Mouse (Mus musculus) liver, embryonic 14.5 days (tissue): Measurements from ENCODE around the gene Gm28051. TPM values are rescaled to one million over a fixed set of nuclear protein-coding genes. Genes with fewer than 3 reads are reported as not detected.

Source experiments
- ATAC-seq: fragments of 200-750 bp; cut with Nextera tagmentation; 2 replicates; pipeline ENCODE4 v1.8.0; 2017; ENCODE audit warnings: moderate number of reproducible peaks, mild to moderate bottlenecking, moderate library complexity; ENCODE audit not compliant: insufficient read depth
- DNase-seq, 3 experiments: peaks; one replicate each; pipeline ENCODE4 v3.0.0-alpha.2; 2012 to 2013; ENCODE audit warnings: low read depth in 3 of 3, low spot score in 3 of 3
- H3K27ac ChIP-seq: fragments of 300-500 bp; sonication (generic); 2 replicates; pipeline ENCODE4 v1.5.1; 2014; ENCODE audit warnings: moderate library complexity, mild to moderate bottlenecking, control low read depth, inconsistent platforms
- H3K27me3 ChIP-seq: fragments of 300-500 bp; sonication (generic); 2 replicates; pipeline ENCODE4 v1.6.1; 2014; ENCODE audit warnings: mild to moderate bottlenecking, low read length, moderate library complexity; ENCODE audit not compliant: control insufficient read depth, insufficient read depth
- H3K36me3 ChIP-seq: fragments of 300-500 bp; sonication (generic); replicated peaks from 2 replicates; pipeline ENCODE4 v1.6.1; 2014; ENCODE audit warnings: low read depth; ENCODE audit not compliant: control insufficient read depth, insufficient read depth
- H3K4me1 ChIP-seq, 2 experiments: fragments of 200-500 bp in 1 of 2; fragments of 300-500 bp in 1 of 2; sonication (generic) in 1 of 2; replicated peaks; 2 replicates each; pipeline ENCODE4 v1.6.1; 2012 to 2014; ENCODE audit warnings: antibody characterized with exemption in 1 of 2, inconsistent platforms in 1 of 2, low read length in 1 of 2; ENCODE audit not compliant: control insufficient read depth in 2 of 2, insufficient read depth in 2 of 2
- H3K4me2 ChIP-seq: fragments of 300-500 bp; sonication (generic); 2 replicates; pipeline ENCODE4 v1.6.1; 2014; ENCODE audit warnings: low read depth, mild to moderate bottlenecking, control low read depth, moderate library complexity
- H3K4me3 ChIP-seq, 2 experiments: fragments of 200-500 bp in 1 of 2; fragments of 300-500 bp in 1 of 2; sonication (generic) in 1 of 2; 2 replicates each; pipeline ENCODE4 v1.5.1; 2012 to 2014; ENCODE audit warnings: low read depth in 2 of 2, low read length in 2 of 2, mild to moderate bottlenecking in 2 of 2, control low read depth in 1 of 2, inconsistent platforms in 1 of 2, moderate library complexity in 1 of 2; ENCODE audit not compliant: insufficient read depth in 1 of 2
- H3K9ac ChIP-seq: fragments of 300-500 bp; sonication (generic); replicated peaks from 2 replicates; pipeline ENCODE4 v1.6.1; 2014; ENCODE audit warnings: mild to moderate bottlenecking, control low read depth, moderate library complexity
- H3K9me3 ChIP-seq: fragments of 300-500 bp; sonication (generic); 2 replicates; pipeline ENCODE4 v1.6.1; 2016; ENCODE audit warnings: low read length, mixed read lengths; ENCODE audit not compliant: control insufficient read depth
- CTCF ChIP-seq: IDR thresholded peaks from 2 replicates; pipeline ENCODE4 v1.5.1; 2016; ENCODE audit warnings: antibody characterized with exemption, low read depth, control low read depth
- EP300 ChIP-seq: IDR thresholded peaks from 2 replicates; pipeline ENCODE4 v1.6.1; 2016; ENCODE audit warnings: antibody characterized with exemption, low read depth
- WGBS: fragments of 180-500 bp; shearing (Covaris S2); extraction: QIAGEN DNeasy Blood & Tissue Kit; methylation state at CpG from one replicate; pipeline ENCODE4 v1.1.7; 2014; ENCODE audit not compliant: insufficient replicate concordance; 5-methylcytosine and 5-hydroxymethylcytosine counted together
- polyA plus RNA-seq, 2 experiments: library from polyadenylated mRNA; depleted of rRNA in 1 of 2; stranded (reverse) in 1 of 2; unstranded in 1 of 2; fragments of >200 nt; fragmentation: Nextera tagmentation in 1 of 2; extraction: Ambion mirVana in 1 of 2; gene quantifications; 2 replicates each; pipeline versions ENCODE4 v1.2.1 to v1.2.3; 2012 to 2014

The Gm28051 gene
- polyA plus RNA-seq, 2 experiments: not detected

DNA sequence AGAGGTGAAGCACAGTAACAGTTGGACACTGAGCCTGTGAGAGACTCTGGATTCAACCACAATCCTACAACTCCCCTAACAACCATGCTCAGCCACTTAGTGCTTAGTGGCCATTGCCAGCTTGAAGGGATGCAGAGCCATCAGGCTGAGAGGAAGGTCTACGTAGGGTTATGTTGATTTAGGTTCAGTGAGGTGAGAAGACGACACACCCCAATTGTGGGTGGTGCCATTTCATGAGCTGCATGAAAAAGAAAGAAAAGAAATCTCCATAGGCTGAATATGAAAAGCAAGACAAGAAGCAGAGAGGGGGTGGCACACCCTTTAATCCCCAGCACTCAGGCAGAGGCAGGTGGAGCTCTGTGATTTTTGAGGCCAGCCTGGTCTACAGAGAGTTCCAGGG lies 43.4 kb downstream of the Gm28051 start:
- no peak for TF ChIP-seq EP300
- no peak for TF ChIP-seq CTCF
- Histone ChIP-seq H3K4me3 (no peak overlapping the region), H3K36me3 (no peaks in the 10 kb centered on the region), H3K4me1 (0 out of 4 replicates have a peak, but pooled peaks cover 0 to 2% of the 10 kb centered on the region in 2 experiments), H3K27ac (no peak overlapping the region), H3K27me3 (no peaks in the 10 kb centered on the region), H3K4me2 (no peak overlapping the region), H3K9me3 (no peaks in the 10 kb centered on the region), H3K9ac (no peak overlapping the region)
- WGBS: 50% methylated on average over 2 of the region's 2 CpGs
- DNase-seq: no peak
- no peak for ATAC-seq

DNA sequence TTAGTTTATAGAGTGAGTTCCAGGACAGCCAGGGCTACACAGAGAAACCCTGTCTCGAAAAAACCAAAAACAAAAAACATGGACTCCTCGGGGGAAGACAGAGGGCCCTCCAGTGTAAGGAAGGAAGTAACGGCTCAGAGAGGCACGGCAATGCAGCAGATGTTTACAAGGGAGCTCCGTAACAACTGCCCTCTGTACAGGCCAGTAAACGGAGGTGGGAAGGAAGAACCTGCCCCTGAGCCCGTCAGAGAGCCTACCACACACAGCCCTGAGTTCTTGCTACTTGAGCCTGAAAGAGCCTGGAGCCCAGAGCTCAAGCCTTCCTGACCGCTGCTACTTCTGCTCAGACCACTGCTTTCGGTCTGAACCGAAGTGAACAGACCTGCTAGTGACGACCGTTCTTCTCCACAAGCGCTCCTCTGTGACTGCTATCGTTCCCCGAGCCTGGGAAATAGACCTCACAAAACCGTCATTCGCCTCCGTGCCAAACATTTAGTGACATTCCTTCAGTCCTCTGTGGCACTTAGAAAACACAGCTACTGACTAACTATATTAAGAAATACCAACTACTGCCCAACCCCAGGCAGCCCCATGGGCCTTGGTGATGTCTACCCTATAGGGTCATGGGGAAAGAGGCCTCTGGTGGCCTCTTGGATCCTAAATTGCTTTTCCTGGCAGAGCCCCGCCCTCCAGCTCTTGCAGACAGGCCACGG lies 44.3 kb downstream of the Gm28051 start:
- H3K27ac ChIP-seq: no peak overlapping the region
- H3K4me1 ChIP-seq: 0 out of 4 replicates have a peak, but pooled peaks cover 0 to 2% of the 10 kb centered on the region in 2 experiments
- no peak overlapping the region for H3K4me3 ChIP-seq
- no peaks in the 10 kb centered on the region for H3K9me3 ChIP-seq
- no peak for ATAC-seq
- H3K4me2 ChIP-seq: no peak overlapping the region
- no peak overlapping the region for H3K9ac ChIP-seq
- TF ChIP-seq EP300 (no peak), CTCF (no peak)
- H3K36me3 ChIP-seq: no peaks in the 10 kb centered on the region
- DNase-seq: no peak
- no peaks in the 10 kb centered on the region; the same call in 1 of the 2 replicates for H3K27me3 ChIP-seq
- 47% methylated on average over 20 of the region's 20 CpGs for WGBS

DNA sequence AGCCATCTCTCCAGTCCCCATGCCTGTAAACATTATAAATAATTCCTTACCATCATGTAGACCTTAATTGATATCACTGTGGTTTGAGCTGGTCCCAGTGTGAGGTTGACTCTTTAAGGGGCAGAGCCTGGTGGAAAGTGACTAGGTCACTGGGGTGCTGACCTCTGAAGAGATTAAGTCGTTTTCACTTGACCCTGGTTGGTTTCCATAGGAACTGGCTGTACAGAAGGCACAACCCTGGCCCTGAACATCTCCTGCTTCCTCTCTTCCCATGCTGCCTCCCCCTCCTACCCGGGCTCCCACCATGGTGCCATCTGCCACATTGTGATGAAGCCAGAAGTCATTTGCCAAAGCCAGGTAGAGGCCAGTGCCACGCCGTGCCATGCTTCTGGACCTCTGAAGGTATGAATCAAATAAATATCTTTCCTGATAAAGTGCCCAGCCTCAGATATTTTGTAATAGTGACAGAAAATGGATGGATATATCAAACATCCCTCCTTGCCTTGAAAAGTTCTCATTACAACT lies 46.7 kb downstream of the Gm28051 start:
- WGBS: 61% methylated on average over 4 of the region's 4 CpGs
- Histone ChIP-seq H3K36me3 (no peaks in the 10 kb centered on the region), H3K4me2 (no peak overlapping the region), H3K9ac (no peak overlapping the region), H3K4me3 (no peak overlapping the region), H3K9me3 (no peaks in the 10 kb centered on the region), H3K4me1 (0 out of 4 replicates have a peak, but pooled peaks cover 0 to 2% of the 10 kb centered on the region in 2 experiments), H3K27me3 (no peaks in the 10 kb centered on the region; the same call in 1 of the 2 replicates), H3K27ac (no peak overlapping the region)
- DNase-seq (no peak), ATAC-seq (no peak)
- no peak for TF ChIP-seq CTCF
- TF ChIP-seq EP300: no peak

DNA sequence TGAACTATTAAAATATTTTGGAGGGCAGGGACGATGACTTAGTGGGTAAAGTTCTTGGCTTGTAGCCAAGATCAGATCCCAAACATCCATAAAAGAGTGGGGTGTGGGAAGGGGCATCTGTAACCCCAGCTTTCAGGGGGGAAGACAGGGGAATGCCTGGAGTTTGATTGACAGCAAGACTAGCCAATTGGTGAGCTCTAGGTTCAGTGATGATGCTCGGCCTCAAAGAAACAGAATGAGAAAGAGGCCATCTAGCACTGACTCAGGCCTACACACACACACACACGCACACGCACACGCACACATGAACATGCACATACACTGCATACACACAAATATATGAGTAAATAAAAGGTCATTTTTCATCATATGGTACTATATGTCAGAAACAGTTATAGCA lies 47.7 kb downstream of the Gm28051 start:
- WGBS: 76% methylated on average over 5 of the region's 5 CpGs
- DNase-seq (no peak), ATAC-seq (no peak)
- H3K4me2 ChIP-seq: no peak overlapping the region
- H3K27ac ChIP-seq: no peak overlapping the region
- TF ChIP-seq CTCF (no peak), EP300 (no peak)
- H3K4me1 ChIP-seq: peaks cover 0 to 4% of the 10 kb centered on the region in 2 experiments; a peak in 2 of 4 replicates
- H3K27me3 ChIP-seq: no peaks in the 10 kb centered on the region; the same call in 1 of the 2 replicates
- no peak overlapping the region for H3K4me3 ChIP-seq
- H3K36me3 ChIP-seq: no peaks in the 10 kb centered on the region
- H3K9ac ChIP-seq: no peak overlapping the region
- H3K9me3 ChIP-seq: no peaks in the 10 kb centered on the region

DNA sequence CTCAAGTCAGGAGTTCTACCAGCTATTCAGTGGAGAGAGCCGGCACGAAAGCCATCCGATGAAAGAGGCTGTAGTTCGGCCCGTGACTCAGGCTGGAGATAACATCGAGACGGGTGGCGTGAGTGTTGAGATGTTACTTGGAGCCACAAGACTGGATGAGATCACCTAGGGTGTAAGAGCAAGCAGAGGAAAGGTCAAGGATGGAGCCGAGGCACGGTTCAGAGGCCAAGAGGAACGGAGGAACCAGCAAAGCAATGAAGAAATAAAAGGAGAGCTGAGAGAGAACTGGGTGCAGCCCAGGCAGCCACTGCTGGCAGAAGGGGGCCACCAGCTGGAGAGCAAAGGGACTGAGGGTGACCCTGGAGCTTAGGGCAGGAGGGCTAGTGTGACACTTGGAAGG lies 49.3 kb downstream of the Gm28051 start:
- WGBS: 64% methylated on average over 11 of the region's 11 CpGs
- peaks cover 0 to 11% of the 10 kb centered on the region in 2 experiments; a peak in 3 of 4 replicates for H3K4me1 ChIP-seq
- H3K9ac ChIP-seq: no peak overlapping the region
- ATAC-seq (no peak), DNase-seq (no peak)
- H3K27me3 ChIP-seq: no peaks in the 10 kb centered on the region; the same call in 1 of the 2 replicates
- TF ChIP-seq EP300: no peak
- TF ChIP-seq CTCF: peak; percentile 41
- H3K36me3 ChIP-seq: no peaks in the 10 kb centered on the region
- H3K4me3 ChIP-seq: no peak overlapping the region
- H3K4me2 ChIP-seq: no peak overlapping the region
- no peak overlapping the region for H3K27ac ChIP-seq
- no peaks in the 10 kb centered on the region for H3K9me3 ChIP-seq
